8 mouse cellular contexts compared by ENCODE assay signal in genomic region chr11:102185677-102186076, GRCm38 (mm10). TPM values are rescaled to one million over a fixed set of nuclear protein-coding genes. Genes with fewer than 3 reads are reported as not detected.
DNase-seq lines count a peak whose midpoint lies in the region; ATAC-seq and TF ChIP-seq lines count a peak whose summit lies in the region.

No protein-coding gene starts in this region.

- TF ChIP-seq POLR2A in cerebellum, adult 2 months (IDR thresholded peaks at IDR 0.05; ENCODE audit: borderline replicate concordance, insufficient read depth, low read length) = no peak

- DNase-seq in cerebellum, adult 2 months = no peak
- DNase-seq in cerebellum, adult 8-10 months = no peak
- DNase-seq in neural tube, embryonic 11.5 days (ENCODE audit: low spot score) = no peak
- no peak for DNase-seq in neural tube, embryonic 10.5 days (ENCODE audit: extremely low spot score, low spot score)
- no peak for DNase-seq in cerebellum, postnatal 25 days
- DNase-seq in cerebellum, adult 11 months = no peak

- peaks cover 2% of the 10 kb centered on the region; the same call in 1 of the 2 replicates for H3K36me3 ChIP-seq in neural tube, embryonic 11.5 days (ENCODE audit: control insufficient read depth, insufficient read depth, low read length)
- peaks cover 20% of the 10 kb centered on the region for H3K36me3 ChIP-seq in liver, embryonic 15.5 days (replicated peaks)

- peak overlapping the region; percentile 37 for H3K4me2 ChIP-seq in neural tube, embryonic 11.5 days (ENCODE audit: low read depth)
- H3K4me2 ChIP-seq in liver, embryonic 15.5 days = peak overlapping the region; percentile 85

- no peaks in the 10 kb centered on the region for H3K27me3 ChIP-seq in cerebellum, adult 2 months (ENCODE audit: control insufficient read depth, insufficient read depth, low read length)
- no peaks in the 10 kb centered on the region for H3K27me3 ChIP-seq in neural tube, embryonic 11.5 days (ENCODE audit: control insufficient read depth, insufficient read depth, low read length)
- no peaks in the 10 kb centered on the region for H3K27me3 ChIP-seq in liver, embryonic 15.5 days

- no peak for TF ChIP-seq CTCF in cerebellum, adult 2 months (IDR thresholded peaks at IDR 0.05; ENCODE audit: borderline replicate concordance, insufficient read depth, low read depth, low read length)

- WGBS in cerebellum, adult 2 months = 41% methylated on average over 3 of the region's 3 CpGs
- 68% methylated on average over 3 of the region's 3 CpGs for WGBS in neural tube, embryonic 11.5 days
- WGBS in liver, embryonic 15.5 days (ENCODE audit: insufficient replicate concordance) = 45% methylated on average over 3 of the region's 3 CpGs

- H3K9me3 ChIP-seq in neural tube, embryonic 11.5 days (ENCODE audit: control insufficient read depth, low read length) = no peaks in the 10 kb centered on the region
- H3K9me3 ChIP-seq in liver, embryonic 15.5 days (replicated peaks) = no peaks in the 10 kb centered on the region

- H3K4me1 ChIP-seq in cerebellum, adult 2 months (ENCODE audit: control insufficient read depth, insufficient read depth, low read length) = peaks cover 6% of the 10 kb centered on the region; the same call in 1 of the 2 replicates
- peaks cover 12% of the 10 kb centered on the region; the same call in 1 of the 2 replicates for H3K4me1 ChIP-seq in neural tube, embryonic 11.5 days (ENCODE audit: control insufficient read depth, insufficient read depth, low read length)
- peaks cover 47% of the 10 kb centered on the region for H3K4me1 ChIP-seq in liver, embryonic 15.5 days (replicated peaks)

- H3K9ac ChIP-seq in neural tube, embryonic 11.5 days (ENCODE audit: low read length) = no peak overlapping the region
- 0 out of 2 replicates have a peak overlapping the region, but pooled peaks have one; percentile 96 for H3K9ac ChIP-seq in liver, embryonic 15.5 days

- H3K4me3 ChIP-seq in cerebellum, adult 2 months (replicated peaks; ENCODE audit: insufficient read depth, low read depth, low read length) = peak overlapping the region; percentile 86
- H3K4me3 ChIP-seq in neural tube, embryonic 11.5 days (ENCODE audit: low read depth, low read length) = peak overlapping the region; percentile 73
- H3K4me3 ChIP-seq in liver, embryonic 15.5 days (replicated peaks) = peak overlapping the region; percentile 94

- no peak overlapping the region for H3K27ac ChIP-seq in cerebellum, adult 2 months (ENCODE audit: insufficient read depth, low read length)
- H3K27ac ChIP-seq in neural tube, embryonic 11.5 days (ENCODE audit: low read depth, low read length) = no peak overlapping the region
- no peak overlapping the region; the same call in 1 of the 2 replicates for H3K27ac ChIP-seq in liver, embryonic 15.5 days (replicated peaks)

- ATAC-seq in neural tube, embryonic 11.5 days (ENCODE audit: insufficient read depth, low FRiP score, low TSS enrichment) = no peak
- ATAC-seq in liver, embryonic 15.5 days (ENCODE audit: insufficient read depth) = no peak
- no peak for ATAC-seq in monocyte, adult 5-6 weeks (replicated peaks; ENCODE audit: insufficient number of reproducible peaks, low FRiP score, low TSS enrichment, poor library complexity, severe bottlenecking)

RNA-seq across cellular contexts. Expression of gene Lsm12, which starts 0.6 kb away (rescaled TPM):
- 35.2 and 40.2 TPM in 2 replicates for polyA plus RNA-seq in cerebellum, adult 2 months (2012; rRNA removed)
- 74.2 and 81.9 TPM in 2 replicates for polyA plus RNA-seq in neural tube, embryonic 11.5 days (2014; fragmentation: Nextera tagmentation; extraction: Ambion mirVana)
- polyA plus RNA-seq in liver, embryonic 15.5 days (2015; fragmentation: Nextera tagmentation; extraction: Ambion mirVana) = 51.4 and 70.3 TPM in 2 replicates
- 26.7 to 93.0 TPM (median 26.9 TPM) in 3 replicates for total RNA-seq in monocyte, adult 5-6 weeks (2017)

RNA-seq across cellular contexts. Expression of gene G6pc3, which starts 3.7 kb away (rescaled TPM):
- polyA plus RNA-seq in cerebellum, adult 2 months (2012; rRNA removed) = 115 and 120 TPM in 2 replicates
- polyA plus RNA-seq in neural tube, embryonic 11.5 days (2014; fragmentation: Nextera tagmentation; extraction: Ambion mirVana) = 30.0 and 35.3 TPM in 2 replicates
- polyA plus RNA-seq in liver, embryonic 15.5 days (2015; fragmentation: Nextera tagmentation; extraction: Ambion mirVana) = 8.2 and 8.8 TPM in 2 replicates
- total RNA-seq in monocyte, adult 5-6 weeks (2017) = 6.1 to 10.7 TPM (median 9.1 TPM) in 3 replicates

RNA-seq across cellular contexts. Expression of gene Tmem101, which starts 29.5 kb away (rescaled TPM):
- 33.2 and 34.0 TPM in 2 replicates for polyA plus RNA-seq in cerebellum, adult 2 months (2012; rRNA removed)
- polyA plus RNA-seq in neural tube, embryonic 11.5 days (2014; fragmentation: Nextera tagmentation; extraction: Ambion mirVana) = 34.2 and 34.9 TPM in 2 replicates
- polyA plus RNA-seq in liver, embryonic 15.5 days (2015; fragmentation: Nextera tagmentation; extraction: Ambion mirVana) = 9.6 and 12.0 TPM in 2 replicates
- total RNA-seq in monocyte, adult 5-6 weeks (2017) = 3.1 to 9.5 TPM (median 5.5 TPM) in 3 replicates

RNA-seq across cellular contexts. Expression of gene Nags, which starts 40.4 kb away (rescaled TPM):
- not detected in 2 replicates for polyA plus RNA-seq in cerebellum, adult 2 months (2012; rRNA removed)
- polyA plus RNA-seq in neural tube, embryonic 11.5 days (2014; fragmentation: Nextera tagmentation; extraction: Ambion mirVana) = not detected in 2 replicates
- 16.5 and 18.2 TPM in 2 replicates for polyA plus RNA-seq in liver, embryonic 15.5 days (2015; fragmentation: Nextera tagmentation; extraction: Ambion mirVana)
- total RNA-seq in monocyte, adult 5-6 weeks (2017) = not detected in 3 replicates

RNA-seq across cellular contexts. Expression of gene Hdac5, which starts 44.3 kb away (rescaled TPM):
- 188 and 194 TPM in 2 replicates for polyA plus RNA-seq in cerebellum, adult 2 months (2012; rRNA removed)
- 41.1 and 42.7 TPM in 2 replicates for polyA plus RNA-seq in neural tube, embryonic 11.5 days (2014; fragmentation: Nextera tagmentation; extraction: Ambion mirVana)
- 17.3 and 17.5 TPM in 2 replicates for polyA plus RNA-seq in liver, embryonic 15.5 days (2015; fragmentation: Nextera tagmentation; extraction: Ambion mirVana)
- 46.5 to 54.0 TPM (median 51.7 TPM) in 3 replicates for total RNA-seq in monocyte, adult 5-6 weeks (2017)
